ENCODE assay signal across 9 mouse cellular contexts in genomic region chr1:157076257-157076656, GRCm38 (mm10). TPM values are rescaled to one million over a fixed set of nuclear protein-coding genes. Genes with fewer than 3 reads are reported as not detected.
DNase-seq lines count a peak whose midpoint lies in the region; ATAC-seq and TF ChIP-seq lines count a peak whose summit lies in the region.
"Had no signal": no experiment of that assay in that cellular context is flagged by ENCODE, and none has a peak within 500 bp of the region (broad histone marks: within the 10 kb centered on the region; RNA-seq: fewer than 3 reads in every experiment).

No protein-coding gene starts in this region.

- H3K27ac ChIP-seq in cerebellum, adult 2 months (ENCODE audit: insufficient read depth, low read length): no peak overlapping the region
- H3K27ac ChIP-seq in hindbrain, embryonic 10.5 days: no peak overlapping the region
- H3K27ac ChIP-seq in lung, embryonic 16.5 days (ENCODE audit: low read length): no peak overlapping the region

- ATAC-seq in G1E (ENCODE audit: extremely low read depth, insufficient number of reproducible peaks, low FRiP score, poor library complexity, severe bottlenecking): peak; percentile 59; the same call in 1 of the 2 replicates
- ATAC-seq in frontal cortex, adult (ENCODE audit: low TSS enrichment): peak; percentile 28; the same call in 1 of the 2 replicates
- peak; percentile 72 for ATAC-seq in lung, embryonic 16.5 days (ENCODE audit: low read depth)

- peaks cover 30% of the 10 kb centered on the region for H3K4me1 ChIP-seq in G1E (ENCODE audit: insufficient read depth, low read depth, low read length)
- no peaks in the 10 kb centered on the region for H3K4me1 ChIP-seq in cerebellum, adult 2 months (ENCODE audit: control insufficient read depth, insufficient read depth, low read length)
- peaks cover 56% of the 10 kb centered on the region for H3K4me1 ChIP-seq in hindbrain, embryonic 10.5 days (replicated peaks)
- no peaks in the 10 kb centered on the region; the same call in 1 of the 2 replicates for H3K4me1 ChIP-seq in lung, embryonic 16.5 days (replicated peaks; ENCODE audit: control insufficient read depth, insufficient read depth, low read length)

- no peak overlapping the region for H3K9ac ChIP-seq in lung, embryonic 16.5 days (ENCODE audit: low read length)

- no peaks in the 10 kb centered on the region for H3K36me3 ChIP-seq in G1E (replicated peaks)
- H3K36me3 ChIP-seq in hindbrain, embryonic 10.5 days: no peaks in the 10 kb centered on the region
- no peaks in the 10 kb centered on the region for H3K36me3 ChIP-seq in lung, embryonic 16.5 days (ENCODE audit: control insufficient read depth, insufficient read depth, low read length)

- H3K27me3 ChIP-seq in G1E (ENCODE audit: insufficient read depth, low read length): peaks cover 54% of the 10 kb centered on the region
- H3K27me3 ChIP-seq in cerebellum, adult 2 months (ENCODE audit: control insufficient read depth, insufficient read depth, low read length): no peaks in the 10 kb centered on the region
- H3K27me3 ChIP-seq in hindbrain, embryonic 10.5 days (ENCODE audit: insufficient read depth, poor library complexity, severe bottlenecking): peaks cover 9% of the 10 kb centered on the region; the same call in 1 of the 2 replicates
- no peaks in the 10 kb centered on the region for H3K27me3 ChIP-seq in lung, embryonic 16.5 days (ENCODE audit: control insufficient read depth, insufficient read depth, low read depth, low read length)

- TF ChIP-seq POLR2A in cerebellum, adult 2 months (IDR thresholded peaks at IDR 0.05; ENCODE audit: borderline replicate concordance, insufficient read depth, low read length): no peak

- no peaks in the 10 kb centered on the region for H3K9me3 ChIP-seq in G1E (replicated peaks)
- no peaks in the 10 kb centered on the region for H3K9me3 ChIP-seq in hindbrain, embryonic 10.5 days
- no peaks in the 10 kb centered on the region for H3K9me3 ChIP-seq in lung, embryonic 16.5 days (ENCODE audit: control insufficient read depth, low read length)

- DNase-seq in G1E (ENCODE audit: low spot score): peak; percentile 76
- DNase-seq in cerebellum, adult 2 months: peak; percentile 68 to 84
- DNase-seq in hindbrain, embryonic 10.5 days (ENCODE audit: low spot score): peak; percentile 92
- DNase-seq in layer of hippocampus, adult 9-10 months (ENCODE audit: low spot score): peak; percentile 71
- peak; percentile 85 for DNase-seq in ovary, postnatal 36 days (ENCODE audit: low spot score)
- DNase-seq in thymus, postnatal 36 days: peak; percentile 69 to 79

- 2% methylated on average over 15 of the region's 15 CpGs for WGBS in cerebellum, adult 2 months
- 7% methylated on average over 15 of the region's 15 CpGs for WGBS in hindbrain, embryonic 10.5 days
- WGBS in lung, embryonic 16.5 days: 2% methylated on average over 15 of the region's 15 CpGs

- peak; percentile 97 for TF ChIP-seq CTCF in G1E (IDR thresholded peaks at IDR 0.05; ENCODE audit: low read depth, low read length)
- peak; percentile 97 for TF ChIP-seq CTCF in cerebellum, adult 2 months (IDR thresholded peaks at IDR 0.05; ENCODE audit: borderline replicate concordance, insufficient read depth, low read depth, low read length)

- no peak overlapping the region for H3K4me3 ChIP-seq in G1E (ENCODE audit: low read depth, low read length)
- H3K4me3 ChIP-seq in cerebellum, adult 2 months (replicated peaks; ENCODE audit: insufficient read depth, low read depth, low read length): no peak overlapping the region
- H3K4me3 ChIP-seq in hindbrain, embryonic 10.5 days: no peak overlapping the region
- no peak overlapping the region for H3K4me3 ChIP-seq in lung, embryonic 16.5 days (ENCODE audit: low read length)

- no peak overlapping the region for H3K4me2 ChIP-seq in lung, embryonic 16.5 days (ENCODE audit: low read depth, low read length)

RNA-seq across cellular contexts. Expression of gene Tex35, which starts 32.2 kb away (rescaled TPM):
- not detected in 2 replicates for total RNA-seq in G1E (2014; fragmentation: Nextera tagmentation)
- total RNA-seq in G1E (2017): not detected in 2 replicates
- not detected in 2 replicates for polyA plus RNA-seq in G1E (2012)
- not detected in 2 replicates for polyA plus RNA-seq in cerebellum, adult 2 months (2012; rRNA removed)
- 0.24 TPM in 1 of 2 replicates, not detected in the other for polyA plus RNA-seq in hindbrain, embryonic 10.5 days (2016; fragmentation: Nextera tagmentation; extraction: Ambion mirVana)
- not detected in 2 replicates for polyA plus RNA-seq in lung, embryonic 16.5 days (2015; fragmentation: Nextera tagmentation; extraction: Ambion mirVana)
- polyA plus RNA-seq: large intestine, adult 2 months had no signal
